Mouse (Mus musculus) CH12.LX (cell line): ENCODE measurements at regions not wholly inside any gene's neighbourhood (a gene's known extent, or its start where the extent isn't known, plus 50 kb on each side); places are given as distances from the start of the nearest gene placed in this dataset.
"Not testable (repeated sequence)": the region's sequence is repeated elsewhere in the genome, so short reads cannot be mapped to it uniquely, and the experiment has no call there.

Source experiments
- DNase-seq: peaks from one replicate; pipeline ENCODE4 v3.0.0-alpha.2; 2013; ENCODE audit errors: extremely low read depth
- H3K27ac ChIP-seq: 2 replicates; pipeline ENCODE4 v1.5.1; 2012; ENCODE audit warnings: low read depth, mild to moderate bottlenecking, control low read depth, moderate library complexity; ENCODE audit not compliant: insufficient read depth
- H3K27me3 ChIP-seq: replicated peaks from 2 replicates; pipeline ENCODE3; 2012; ENCODE audit warnings: inconsistent platforms
- H3K36me3 ChIP-seq, 2 experiments: replicated peaks in 1 of 2; 2 replicates each; pipeline versions ENCODE3 to v1.6.1; 2012; ENCODE audit warnings: inconsistent platforms in 1 of 2, low read length in 1 of 2, mild to moderate bottlenecking in 1 of 2, mixed read lengths in 1 of 2, moderate library complexity in 1 of 2; ENCODE audit not compliant: control insufficient read depth in 1 of 2, insufficient read depth in 1 of 2
- H3K4me1 ChIP-seq, 2 experiments: 2 replicates each; pipeline ENCODE4 v1.6.1; 2012; ENCODE audit warnings: inconsistent platforms in 1 of 2, moderate library complexity in 1 of 2; ENCODE audit not compliant: insufficient read depth in 2 of 2, control insufficient read depth in 1 of 2
- H3K4me2 ChIP-seq: 2 replicates; pipeline ENCODE4 v1.6.1; 2012; ENCODE audit warnings: low read depth, mild to moderate bottlenecking, control low read depth; ENCODE audit not compliant: poor library complexity, insufficient read depth, severe bottlenecking
- H3K4me3 ChIP-seq, 3 experiments: fragments of 150-350 bp in 1 of 3; sonication (generic) in 1 of 3; replicated peaks in 1 of 3; 2 replicates each; pipeline versions ENCODE3 to v1.5.1; 2011 to 2012; ENCODE audit warnings: low read depth in 2 of 3, low read length in 2 of 3, mild to moderate bottlenecking in 2 of 3, moderate library complexity in 2 of 3, control low read depth in 1 of 3, improper control_type of control experiment in 1 of 3, inconsistent platforms in 1 of 3, mixed read lengths in 1 of 3; ENCODE audit not compliant: poor library complexity in 1 of 3
- H3K79me2 ChIP-seq: replicated peaks from 2 replicates; pipeline ENCODE4 v1.6.1; 2012; ENCODE audit warnings: mild to moderate bottlenecking, moderate library complexity; ENCODE audit not compliant: control insufficient read depth, poor library complexity, insufficient read depth, severe bottlenecking; ENCODE audit errors: extremely low read depth
- H3K9ac ChIP-seq: 2 replicates; pipeline ENCODE4 v1.6.1; 2012; ENCODE audit warnings: low read depth, mild to moderate bottlenecking, control low read depth, moderate library complexity; ENCODE audit not compliant: insufficient read depth
- H3K9me3 ChIP-seq: replicated peaks from 2 replicates; pipeline ENCODE3; 2012; ENCODE audit warnings: low read length, inconsistent platforms, mixed read lengths
- BHLHE40 ChIP-seq: IDR thresholded peaks from 2 replicates; pipeline ENCODE4 v1.6.1; 2011; ENCODE audit warnings: mild to moderate bottlenecking, low read depth, low read length, improper control_type of control experiment
- E2F4 ChIP-seq: IDR thresholded peaks from 2 replicates; pipeline ENCODE4 v1.6.1; 2011; ENCODE audit warnings: low read depth, low read length, improper control_type of control experiment; ENCODE audit not compliant: insufficient replicate concordance
- EP300 ChIP-seq: IDR thresholded peaks from 2 replicates; pipeline ENCODE4 v1.6.1; 2011; ENCODE audit warnings: low read length, improper control_type of control experiment
- GABPA ChIP-seq: IDR thresholded peaks from 2 replicates; pipeline ENCODE4 v1.6.1; 2012; ENCODE audit warnings: low read depth, low read length, improper control_type of control experiment, inconsistent platforms; ENCODE audit not compliant: insufficient replicate concordance
- HCFC1 ChIP-seq: IDR thresholded peaks from 2 replicates; pipeline ENCODE4 v1.6.1; 2012; ENCODE audit warnings: low read depth, mild to moderate bottlenecking, inconsistent platforms, low read length, improper control_type of control experiment
- IRF4 ChIP-seq: IDR thresholded peaks from 2 replicates; pipeline ENCODE4 v1.6.1; 2014; ENCODE audit warnings: low read depth, mild to moderate bottlenecking, inconsistent platforms, low read length, improper control_type of control experiment
- KAT2A ChIP-seq: IDR thresholded peaks from 2 replicates; pipeline ENCODE4 v1.6.1; 2012; ENCODE audit warnings: low read length, improper control_type of control experiment, inconsistent platforms; ENCODE audit not compliant: insufficient replicate concordance
- MAX ChIP-seq: IDR thresholded peaks from 2 replicates; pipeline ENCODE4 v1.6.1; 2011; ENCODE audit warnings: low read length, improper control_type of control experiment
- MYC ChIP-seq: IDR thresholded peaks from 2 replicates; pipeline ENCODE4 v1.6.1; 2011; ENCODE audit warnings: low read depth, mild to moderate bottlenecking, improper control_type of control experiment, low read length
- NELFE ChIP-seq: IDR thresholded peaks from 2 replicates; pipeline ENCODE4 v1.6.1; 2011; ENCODE audit warnings: low read depth, low read length, improper control_type of control experiment
- TCF12 ChIP-seq: IDR thresholded peaks from 2 replicates; pipeline ENCODE4 v1.6.1; 2014; ENCODE audit warnings: low read depth, mild to moderate bottlenecking, inconsistent platforms, low read length, improper control_type of control experiment
- USF1 ChIP-seq: IDR thresholded peaks from 2 replicates; pipeline ENCODE4 v1.6.1; 2014; ENCODE audit warnings: low read depth, mild to moderate bottlenecking, inconsistent platforms, low read length, improper control_type of control experiment
- USF2 ChIP-seq: conservative IDR thresholded peaks from 2 replicates; pipeline ENCODE4 v1.6.1; 2011; ENCODE audit warnings: low read depth, low read length, improper control_type of control experiment
- ZMIZ1 ChIP-seq: IDR thresholded peaks from 2 replicates; pipeline ENCODE4 v1.6.1; 2012; ENCODE audit warnings: low read depth, mild to moderate bottlenecking, inconsistent platforms, low read length, improper control_type of control experiment
- ZNF384 ChIP-seq: IDR thresholded peaks from 2 replicates; pipeline ENCODE4 v1.6.1; 2012; ENCODE audit warnings: low read depth, low read length, improper control_type of control experiment, inconsistent platforms
- dilution Hi-C: fragments of 300-500 bp; cut with MboI; formaldehyde crosslinking; loops from 2 replicates; pipeline ENCODE4 v1.14.3; 2020; ENCODE audit warnings: low sequenced_read_pairs; ENCODE audit not compliant: extremely low pct_unique_long_range_greater_than_20kb, extremely low pct_ligation_motif_present
- in situ Hi-C: fragments of 300-500 bp; cut with MboI; formaldehyde crosslinking; loops from 3 replicates; pipeline ENCODE4 v1.14.3; 2019; ENCODE audit warnings: low sequenced_read_pairs, low pct_ligation_motif_present, low pct_unique_long_range_greater_than_20kb, mixed read lengths

GRCm38 (mm10) chr15:52464226-52465138, 1420.2 kb upstream of the Gm7489 start:
- no peak for DNase-seq
- no peak for TF ChIP-seq NELFE
- TF ChIP-seq MYC = no peak
- no peak for TF ChIP-seq ZNF384
- no peak for TF ChIP-seq IRF4
- TF ChIP-seq EP300 = no peak
- TF ChIP-seq E2F4 = no peak
- TF ChIP-seq USF2 = no peak
- TF ChIP-seq KAT2A = no peak
- no peak for TF ChIP-seq BHLHE40
- no peak for TF ChIP-seq USF1
- TF ChIP-seq TCF12 = no peak
- no peak for TF ChIP-seq HCFC1
- TF ChIP-seq MAX = no peak
- TF ChIP-seq GABPA = no peak
- TF ChIP-seq ZMIZ1 = no peak
- TF ChIP-seq, all 38 proteins: peak for 0
- no peak overlapping the region for H3K4me2 ChIP-seq
- H3K27ac ChIP-seq = no peak overlapping the region
- no peaks in the 10 kb centered on the region for H3K79me2 ChIP-seq
- H3K4me3 ChIP-seq = no peak overlapping the region
- peaks cover 0 to 4% of the 10 kb centered on the region in 2 experiments; a peak in 2 of 4 replicates for H3K4me1 ChIP-seq
- no peaks in the 10 kb centered on the region for H3K27me3 ChIP-seq
- dilution Hi-C loops = no loop called here
- H3K36me3 ChIP-seq = no peaks in the 10 kb centered on the region
- H3K9ac ChIP-seq = no peak overlapping the region
- in situ Hi-C loops = loop anchor here (25.0 kb wide), 4 partner anchors 302 to 777 kb away; no protein-coding TSS in a partner anchor
- no peaks in the 10 kb centered on the region for H3K9me3 ChIP-seq

GRCm38 (mm10) chr15:52478124-52478523, 1406.6 kb upstream of the Gm7489 start:
- H3K79me2 ChIP-seq, H3K9ac ChIP-seq, dilution Hi-C loops, H3K27ac ChIP-seq, in situ Hi-C loops, H3K27me3 ChIP-seq, H3K4me3 ChIP-seq, H3K4me1 ChIP-seq, H3K4me2 ChIP-seq, DNase-seq, H3K9me3 ChIP-seq, H3K36me3 ChIP-seq: not testable (repeated sequence)
